Mouse (Mus musculus) kidney, adult 8-10 months (tissue): Measurements from ENCODE around the gene Eif4e3.

ENCODE experiments used
- DNase-seq, 2 experiments: peaks; one replicate each; pipeline ENCODE4 v3.0.0; 2022

Gene Eif4e3

DNA sequence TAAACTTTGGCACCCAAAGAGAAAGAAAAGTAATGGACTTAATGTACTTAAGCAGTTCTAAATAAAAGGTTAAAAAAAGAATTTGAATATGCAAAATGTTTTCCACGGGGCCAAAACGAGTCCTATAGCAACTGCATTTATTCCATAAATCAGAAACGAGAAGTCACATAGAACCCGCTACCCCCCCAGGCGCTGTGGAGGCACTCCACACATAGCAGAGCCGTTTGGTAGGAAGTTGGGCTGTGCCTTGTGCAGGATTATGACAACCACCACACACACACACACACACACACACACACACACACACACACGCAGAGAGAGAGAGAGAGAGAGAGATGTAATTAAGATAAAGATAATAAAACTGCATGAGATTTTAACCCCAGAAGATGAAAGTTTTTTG is 46.1 kb downstream of the Eif4e3 start:
- no peak for DNase-seq

GRCm38 (mm10) chr6:99619964-99620363 is 46.6 kb downstream of the Eif4e3 start:
- DNase-seq = no peak

- DNase-seq = no peak
Measured at GRCm38 (mm10) chr6:99619466-99619865, 47.1 kb downstream of the Eif4e3 start.

- DNase-seq = no peak
Measured at GRCm38 (mm10) chr6:99617867-99618266, 48.7 kb downstream of the Eif4e3 start.

DNA sequence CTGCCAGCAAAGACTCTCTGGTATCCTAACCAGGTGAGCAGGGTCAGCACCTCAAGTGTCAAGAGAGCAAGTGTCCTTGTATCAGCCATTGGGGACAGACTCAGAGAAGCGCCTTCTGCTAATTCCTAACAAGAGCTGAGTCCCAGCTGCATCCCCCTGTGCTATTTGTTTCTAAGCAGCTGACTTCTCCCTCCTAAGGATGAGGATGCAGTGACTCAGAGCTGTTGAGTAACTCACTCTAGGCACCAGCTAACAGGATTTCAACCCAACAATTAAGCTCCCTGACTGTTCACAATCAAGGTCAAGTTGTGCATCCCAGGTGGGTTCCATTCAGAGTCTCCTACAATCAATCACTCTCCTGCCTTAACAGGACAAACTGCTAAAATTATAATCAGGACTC is 49.2 kb downstream of the Eif4e3 start:
- no peak for DNase-seq

GRCm38 (mm10) chr6:99615272-99615751 is 51.3 kb downstream of the Eif4e3 start:
- peak; percentile 22 to 39 for DNase-seq

DNA sequence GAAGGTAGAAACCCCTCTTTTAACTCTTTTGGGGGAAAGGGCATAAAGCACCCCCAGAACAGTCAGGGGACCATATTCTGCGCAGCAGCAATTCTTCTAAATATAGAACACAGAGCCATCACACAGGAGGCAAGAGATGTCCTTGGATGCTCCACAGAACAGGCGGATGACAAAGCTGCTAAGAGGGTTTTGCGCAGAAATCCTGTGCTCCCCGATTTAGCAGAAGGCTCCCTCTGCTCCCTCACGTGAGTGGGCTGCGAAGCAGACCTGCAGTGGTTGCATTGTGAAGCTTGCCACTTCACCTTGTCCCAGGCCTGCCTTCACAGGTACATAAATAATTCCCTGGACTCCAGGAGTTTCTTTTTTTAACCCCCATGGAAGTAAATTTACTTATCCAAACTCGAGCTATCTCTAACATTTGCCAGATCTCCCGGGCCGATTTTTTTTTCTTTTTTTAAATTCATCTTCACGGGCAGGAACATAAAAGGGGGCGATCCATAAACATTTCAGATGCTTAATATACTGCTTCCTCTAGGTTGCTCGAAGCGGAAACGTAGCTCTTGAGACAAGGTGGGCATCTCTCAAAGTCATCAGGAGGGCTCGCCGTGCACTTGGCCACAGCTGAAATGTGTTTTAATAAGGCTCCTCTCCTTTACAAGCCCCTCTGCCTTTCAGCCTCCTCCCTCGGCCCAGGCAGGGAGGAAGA is 51.9 kb downstream of the Eif4e3 start:
- DNase-seq = no peak

DNA sequence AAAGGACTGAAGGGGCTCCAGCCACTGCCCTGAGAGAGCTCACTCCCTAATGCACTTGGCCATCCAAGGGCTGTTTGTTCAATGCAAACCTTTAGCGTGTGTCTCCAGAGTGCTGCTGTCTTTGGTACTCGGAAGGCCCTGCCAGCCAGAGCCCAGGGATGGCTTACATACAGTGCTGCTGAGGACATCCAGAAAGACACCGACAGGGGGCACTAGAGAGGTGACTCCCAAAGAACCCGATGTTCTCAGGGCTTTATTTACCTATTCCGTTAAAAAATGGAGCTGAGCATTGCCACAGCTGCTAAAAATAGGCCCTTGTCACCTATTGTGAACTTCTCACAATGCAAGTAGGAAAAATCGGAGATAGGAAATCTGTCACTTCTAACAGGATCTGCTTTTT is 54.7 kb downstream of the Eif4e3 start:
- no peak for DNase-seq

DNA sequence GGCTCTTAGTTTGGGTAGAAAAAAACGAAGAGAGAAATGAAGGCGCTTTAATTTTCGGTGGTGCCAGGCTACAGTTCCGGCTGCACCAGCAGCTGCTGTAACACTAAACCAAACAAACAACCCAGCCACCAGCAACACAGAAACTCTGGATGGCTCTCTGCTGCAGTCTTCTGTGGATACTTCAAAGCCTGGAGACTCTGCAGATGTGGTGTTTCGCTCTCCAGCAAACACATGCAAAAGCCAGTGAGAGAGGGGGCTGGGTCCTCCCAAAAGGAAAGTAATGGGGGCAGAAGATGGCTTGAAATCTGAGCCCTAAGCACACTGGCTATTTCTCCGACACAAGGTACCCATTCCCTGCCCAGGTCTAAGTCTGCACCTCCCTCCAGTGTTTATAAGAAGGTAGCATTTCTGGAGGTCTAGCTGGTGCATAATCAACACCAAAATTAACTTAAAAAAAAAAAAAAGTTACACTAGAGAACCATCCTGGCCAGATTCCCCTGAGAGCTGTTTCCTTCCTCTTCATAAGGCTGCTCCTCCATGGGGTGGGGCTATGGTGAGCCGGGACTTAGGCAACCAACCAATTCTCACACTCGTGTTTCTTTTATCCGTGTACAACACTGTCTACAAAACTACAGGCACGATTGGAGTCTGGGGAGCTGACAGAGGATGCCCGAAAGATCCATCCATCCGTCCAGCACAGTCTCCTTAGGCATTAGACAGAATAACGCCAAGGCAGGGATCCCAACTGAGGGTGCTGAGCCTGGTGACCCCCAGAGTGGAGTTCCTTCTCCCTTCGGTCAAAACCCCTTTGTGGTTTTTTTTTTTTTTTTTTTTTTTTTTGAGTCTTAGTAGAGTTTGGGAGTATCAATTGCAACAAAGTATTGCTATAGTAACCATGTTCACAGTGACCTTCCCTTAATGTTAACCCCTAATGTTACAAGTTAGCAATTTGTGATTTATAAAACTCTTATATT is 55.8 kb downstream of the Eif4e3 start:
- DNase-seq = no peak

DNA sequence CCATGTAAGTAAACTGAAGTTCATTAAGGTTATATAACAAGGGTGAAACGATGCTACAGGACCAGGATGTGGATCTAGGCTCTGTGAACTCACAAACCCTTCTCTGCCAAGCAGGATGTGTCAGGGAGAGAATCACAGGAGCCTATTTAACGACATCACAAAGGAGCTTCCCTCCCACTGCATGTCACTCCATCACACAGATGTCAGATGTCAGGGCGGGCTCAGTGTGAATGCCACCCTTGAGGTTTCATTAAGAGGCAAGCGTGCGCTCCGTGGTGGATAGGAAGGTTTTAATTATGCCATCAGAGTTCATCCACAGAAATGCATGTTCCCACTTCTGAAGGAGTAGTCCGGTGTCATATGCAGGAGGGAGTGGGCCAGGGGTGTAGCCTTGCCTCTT is 60.5 kb downstream of the Eif4e3 start:
- DNase-seq = no peak

GRCm38 (mm10) chr6:99604758-99605157 is 61.8 kb downstream of the Eif4e3 start:
- no peak for DNase-seq

GRCm38 (mm10) chr6:99602434-99602833 is 64.1 kb downstream of the Eif4e3 start:
- no peak for DNase-seq

DNA sequence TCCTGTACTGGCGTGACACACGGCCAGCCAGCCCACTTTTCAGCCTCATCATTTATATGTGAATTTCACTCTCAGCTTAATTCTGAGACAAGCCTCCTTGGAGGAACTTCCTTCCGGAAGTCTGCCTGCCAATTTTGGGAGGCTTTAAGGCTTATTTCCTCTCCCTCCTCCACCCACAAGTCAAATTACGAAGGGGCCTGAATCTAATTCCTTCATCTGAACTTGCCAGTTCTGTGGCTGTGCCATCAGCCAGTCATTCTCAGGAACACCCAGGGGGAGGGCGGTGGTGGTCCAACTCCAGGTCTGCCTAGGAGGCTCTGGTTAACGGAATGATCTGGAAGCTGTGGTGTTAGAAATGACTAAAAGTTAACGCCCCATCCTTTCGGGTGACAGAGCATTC is 65.7 kb downstream of the Eif4e3 start:
- no peak for DNase-seq

DNA sequence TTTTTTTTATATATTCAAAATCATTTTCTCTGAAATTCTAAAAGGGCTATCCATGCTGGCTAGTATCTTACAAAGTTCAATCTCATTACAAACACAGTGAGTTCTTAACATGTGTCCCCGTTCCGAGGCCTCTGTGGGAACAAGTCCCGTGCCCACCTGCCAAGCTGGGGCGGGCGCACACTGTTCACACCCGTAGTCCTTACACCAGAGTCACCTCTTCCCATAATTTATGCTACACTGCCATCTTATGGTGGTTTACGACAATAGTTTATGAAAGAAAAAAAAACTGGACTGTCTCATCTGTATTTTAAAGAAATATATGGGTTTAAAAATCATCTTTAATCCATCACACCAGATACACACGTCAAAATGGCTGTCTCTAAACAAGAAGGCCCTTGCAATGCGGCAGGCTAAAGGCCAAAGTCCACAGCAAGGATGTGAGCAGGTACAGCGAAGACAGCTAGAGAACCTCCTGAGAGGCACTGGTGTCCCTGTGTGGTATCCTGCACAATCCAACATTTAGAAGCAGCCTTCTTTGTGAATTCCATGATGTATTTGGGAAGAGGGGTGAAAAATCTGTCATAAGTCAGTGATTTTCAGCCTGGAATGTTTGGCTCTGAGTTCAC is 66.3 kb downstream of the Eif4e3 start:
- DNase-seq = peak in 1 of 2 experiments; percentile 17

DNA sequence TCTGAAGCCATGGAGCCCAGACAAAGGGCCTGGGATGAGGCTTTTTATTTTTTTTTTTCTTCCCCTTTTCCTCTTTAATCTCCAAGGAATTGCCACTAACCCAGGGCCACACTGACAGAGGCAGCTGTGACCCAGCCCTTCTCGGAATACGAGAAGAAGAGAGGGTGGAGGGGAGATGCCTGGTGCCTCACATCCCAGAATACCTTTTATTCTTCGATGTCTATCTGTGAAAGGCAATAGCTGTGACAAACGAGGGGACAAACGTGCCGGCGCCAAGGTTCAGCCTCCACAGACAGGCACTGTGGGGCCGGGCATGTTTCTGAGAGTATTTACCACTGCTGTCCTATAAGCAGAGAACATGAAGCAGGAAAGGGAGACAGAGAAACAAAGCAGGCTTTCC is 66.9 kb downstream of the Eif4e3 start:
- DNase-seq = no peak

DNA sequence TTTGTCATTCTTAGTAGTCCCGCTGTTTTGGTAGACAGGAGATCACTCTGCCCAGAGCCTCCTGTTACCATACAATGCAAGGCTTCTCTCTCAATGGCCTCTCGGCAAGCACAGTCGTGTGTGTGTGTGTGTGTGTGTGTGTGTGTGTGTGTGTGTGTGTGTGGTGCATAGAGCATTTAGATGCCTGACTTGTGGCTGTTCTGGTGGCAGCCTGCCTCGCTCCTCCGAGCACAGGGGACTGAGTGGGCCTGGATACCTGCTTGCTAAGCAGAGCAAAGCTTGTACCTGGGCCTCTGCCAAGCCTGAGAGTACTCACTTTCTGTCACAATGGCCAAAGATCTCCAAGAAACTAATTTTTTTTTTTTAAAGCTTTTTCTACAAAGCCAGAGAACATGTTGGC is 67.3 kb downstream of the Eif4e3 start:
- DNase-seq = peak in 1 of 2 experiments; percentile 17

DNA sequence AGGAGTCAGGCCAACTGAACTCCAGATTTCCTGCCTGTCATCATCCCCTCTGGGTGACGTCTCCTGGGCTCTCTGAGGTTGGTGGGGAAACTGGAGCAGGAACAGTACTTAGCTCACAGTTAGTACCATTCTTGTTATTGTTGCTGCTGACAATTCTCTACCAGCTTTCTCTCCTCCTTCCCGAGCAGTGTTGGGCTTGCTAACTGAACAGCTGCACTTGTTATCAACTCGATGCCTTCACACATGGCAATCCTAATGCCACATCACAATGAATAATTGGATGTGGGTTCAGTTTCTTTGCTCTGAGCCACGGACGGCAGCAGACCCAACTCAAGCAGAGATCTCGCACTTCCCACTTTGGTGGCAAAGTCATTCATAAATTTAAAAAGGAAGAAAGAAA is 89.5 kb downstream of the Eif4e3 start:
- no peak for DNase-seq

- DNase-seq = no peak
Measured at GRCm38 (mm10) chr6:99575633-99576032, 90.9 kb downstream of the Eif4e3 start.
